Mouse (Mus musculus): ENCODE data around the gene Kazald1. TPM values are rescaled to one million over a fixed set of nuclear protein-coding genes. Genes with fewer than 3 reads are reported as not detected.
"Not testable (repeated sequence)": the region's sequence is repeated elsewhere in the genome, so short reads cannot be mapped to it uniquely, and the experiment has no call there.

The Kazald1 gene
- polyA plus RNA-seq, 1 experiment from 2014 or later = 9.8 TPM

DNA sequence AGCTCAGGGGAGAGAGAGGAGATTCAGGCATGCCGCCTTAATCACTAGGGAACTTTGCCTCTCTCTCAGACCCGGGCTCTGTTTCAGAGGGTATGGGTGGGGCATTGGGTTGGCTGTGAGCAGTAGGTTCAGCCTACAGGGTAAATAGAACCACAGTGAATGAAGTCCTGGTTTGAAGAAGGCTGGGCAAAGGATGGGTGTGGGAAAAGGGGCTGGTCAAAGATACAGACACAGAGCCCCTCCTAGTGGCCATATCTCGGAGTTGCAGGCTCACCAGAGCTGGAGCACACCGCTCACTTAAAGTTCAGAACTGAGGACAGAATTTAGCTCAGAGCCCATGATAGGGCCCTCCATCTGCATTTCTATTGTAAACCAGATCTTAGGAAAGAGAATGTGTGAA lies 43.3 kb upstream of the Kazald1 start:
- Histone ChIP-seq H3K9me3 (ENCODE audit: control insufficient read depth, low read length) (no peaks in the 10 kb centered on the region), H3K27ac (ENCODE audit: low read length) (no peak overlapping the region), H3K4me1 (replicated peaks; ENCODE audit: control insufficient read depth, insufficient read depth, low read length) (peaks cover 29% of the 10 kb centered on the region), H3K27me3 (ENCODE audit: control insufficient read depth, insufficient read depth, low read depth, low read length) (no peaks in the 10 kb centered on the region), H3K9ac (ENCODE audit: low read length) (no peak overlapping the region), H3K4me3 (ENCODE audit: low read length) (no peak overlapping the region), H3K4me2 (ENCODE audit: low read depth, low read length) (no peak overlapping the region), H3K36me3 (ENCODE audit: control insufficient read depth, insufficient read depth, low read length) (peaks cover 12% of the 10 kb centered on the region)
- ATAC-seq (ENCODE audit: low read depth) = peak; percentile 69
- 15% methylated on average over 4 of the region's 4 CpGs for WGBS

DNA sequence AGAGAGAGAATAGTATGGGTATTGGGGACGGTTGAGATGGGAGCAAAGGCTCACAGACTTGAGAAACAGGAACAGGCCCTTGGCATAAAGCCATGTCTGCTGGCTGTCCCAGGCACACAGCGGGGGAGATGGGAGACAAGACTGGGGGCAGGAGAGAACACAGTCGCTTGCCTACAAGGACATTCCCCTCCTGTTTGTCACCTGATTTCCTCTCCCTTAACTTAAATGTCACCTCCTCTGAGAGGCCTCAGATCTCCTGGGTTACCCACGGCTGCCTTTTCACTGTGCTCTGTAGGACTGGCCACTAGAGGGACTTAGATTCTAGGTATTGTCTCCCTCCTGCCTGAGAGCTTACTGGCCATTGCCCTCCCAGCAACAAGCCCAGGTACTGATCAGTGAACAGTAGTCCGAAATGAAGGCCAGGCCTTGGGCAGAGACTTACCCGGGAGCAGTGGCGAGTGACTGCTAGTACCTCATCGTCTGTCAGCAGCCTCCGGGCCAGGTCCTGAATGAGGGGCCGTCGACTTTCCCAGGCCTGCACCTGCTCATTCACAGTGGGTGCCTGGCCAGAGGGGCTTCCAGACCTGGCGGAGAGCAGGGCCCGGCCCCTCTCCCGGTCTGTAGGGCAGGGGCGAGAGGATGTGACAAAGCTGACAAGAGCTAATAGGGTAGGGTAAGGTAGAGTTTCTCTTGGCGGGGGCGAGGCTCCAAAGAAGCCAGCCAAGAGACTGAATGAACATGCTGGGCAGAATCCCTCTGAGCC lies 42.3 kb upstream of the Kazald1 start:
- Histone ChIP-seq H3K27me3 (ENCODE audit: control insufficient read depth, insufficient read depth, low read depth, low read length) (no peaks in the 10 kb centered on the region), H3K9ac (ENCODE audit: low read length) (0 out of 2 replicates have a peak overlapping the region, but pooled peaks have one; percentile 28), H3K4me1 (replicated peaks; ENCODE audit: control insufficient read depth, insufficient read depth, low read length) (peaks cover 28% of the 10 kb centered on the region), H3K36me3 (ENCODE audit: control insufficient read depth, insufficient read depth, low read length) (peaks cover 5% of the 10 kb centered on the region), H3K27ac (ENCODE audit: low read length) (peak overlapping the region; percentile 47), H3K4me3 (ENCODE audit: low read length) (no peak overlapping the region), H3K9me3 (ENCODE audit: control insufficient read depth, low read length) (no peaks in the 10 kb centered on the region), H3K4me2 (ENCODE audit: low read depth, low read length) (no peak overlapping the region)
- 47% methylated on average over 17 of the region's 17 CpGs for WGBS
- no peak for ATAC-seq (ENCODE audit: low read depth)

DNA sequence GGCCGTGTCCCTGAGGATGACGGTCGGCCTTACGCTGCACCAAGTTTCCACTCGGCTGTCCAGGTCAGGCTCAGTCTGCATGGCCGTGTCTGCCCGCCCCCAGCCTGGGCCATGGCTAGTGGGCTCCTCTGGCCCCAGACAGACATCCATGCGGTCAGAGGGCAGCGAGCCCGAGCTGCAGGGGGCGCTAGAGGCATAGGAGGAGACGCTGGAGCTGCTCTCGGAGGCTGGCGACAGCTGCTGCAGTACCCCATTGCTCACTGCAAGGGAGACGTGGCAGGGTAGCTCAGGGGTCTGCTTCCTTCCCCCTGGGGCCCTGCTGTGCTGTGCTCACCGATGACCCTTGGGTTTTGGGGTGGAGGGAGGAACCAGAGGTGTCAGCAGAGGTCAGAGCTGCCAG lies 38.2 kb upstream of the Kazald1 start:
- Histone ChIP-seq H3K4me1 (replicated peaks; ENCODE audit: control insufficient read depth, insufficient read depth, low read length) (peaks cover 8% of the 10 kb centered on the region), H3K36me3 (ENCODE audit: control insufficient read depth, insufficient read depth, low read length) (no peaks in the 10 kb centered on the region), H3K9me3 (ENCODE audit: control insufficient read depth, low read length) (no peaks in the 10 kb centered on the region), H3K9ac (ENCODE audit: low read length) (no peak overlapping the region), H3K27ac (ENCODE audit: low read length) (no peak overlapping the region), H3K4me2 (ENCODE audit: low read depth, low read length) (no peak overlapping the region), H3K27me3 (ENCODE audit: control insufficient read depth, insufficient read depth, low read depth, low read length) (peaks cover 17% of the 10 kb centered on the region), H3K4me3 (ENCODE audit: low read length) (no peak overlapping the region)
- ATAC-seq (ENCODE audit: low read depth) = peak; percentile 9; the same call in 1 of the 2 replicates
- WGBS = 35% methylated on average over 15 of the region's 16 CpGs

DNA sequence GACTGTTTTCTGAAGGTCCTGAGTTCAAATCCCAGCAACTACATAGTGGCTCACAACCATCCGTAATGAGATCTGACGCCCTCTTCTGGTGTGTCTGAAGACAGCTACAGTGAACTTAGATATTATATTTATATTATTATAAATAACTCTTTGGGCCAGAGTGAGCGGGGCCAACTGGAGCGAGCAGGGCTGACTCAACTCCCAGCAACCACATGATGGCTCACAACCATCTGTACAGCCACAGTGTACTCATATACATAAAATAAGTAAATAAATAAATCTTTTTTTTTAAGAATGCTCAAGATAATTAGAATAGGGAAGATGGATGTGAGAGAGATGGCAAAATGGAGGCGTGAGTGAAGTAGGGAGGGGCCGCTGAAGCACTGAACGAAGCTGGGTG lies 36.8 kb upstream of the Kazald1 start:
- not testable (repeated sequence) for H3K36me3 ChIP-seq (ENCODE audit: control insufficient read depth, insufficient read depth, low read length); H3K9me3 ChIP-seq (ENCODE audit: control insufficient read depth, low read length); ATAC-seq (ENCODE audit: low read depth); H3K27ac ChIP-seq (ENCODE audit: low read length); H3K4me1 ChIP-seq (replicated peaks; ENCODE audit: control insufficient read depth, insufficient read depth, low read length); H3K4me3 ChIP-seq (ENCODE audit: low read length); H3K4me2 ChIP-seq (ENCODE audit: low read depth, low read length); H3K9ac ChIP-seq (ENCODE audit: low read length)
- H3K27me3 ChIP-seq (ENCODE audit: control insufficient read depth, insufficient read depth, low read depth, low read length) = peaks cover 17% of the 10 kb centered on the region
- WGBS = 81% methylated on average over 7 of the region's 7 CpGs

DNA sequence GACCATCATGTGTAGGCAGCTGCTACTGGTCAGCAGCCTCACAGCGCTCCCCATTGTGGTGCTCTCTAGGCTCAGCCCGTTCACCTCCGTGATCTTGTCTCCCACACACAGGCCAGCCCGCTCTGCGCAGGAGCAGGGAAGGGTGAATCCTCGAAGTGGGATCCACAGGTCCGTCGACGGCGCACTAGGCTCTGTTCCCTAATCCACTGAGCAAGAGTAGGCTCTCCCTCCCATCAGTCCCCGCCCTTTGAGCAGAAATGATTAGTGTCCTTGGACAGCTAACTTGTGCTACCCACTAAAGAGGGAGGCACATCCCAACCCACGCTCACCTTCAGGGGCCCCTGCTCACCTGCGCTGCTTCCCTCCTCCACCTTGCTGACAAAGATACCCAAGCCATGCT lies 34.8 kb upstream of the Kazald1 start:
- Histone ChIP-seq H3K27ac (ENCODE audit: low read length) (no peak overlapping the region), H3K4me1 (replicated peaks; ENCODE audit: control insufficient read depth, insufficient read depth, low read length) (no peaks in the 10 kb centered on the region), H3K4me2 (ENCODE audit: low read depth, low read length) (no peak overlapping the region), H3K4me3 (ENCODE audit: low read length) (no peak overlapping the region), H3K36me3 (ENCODE audit: control insufficient read depth, insufficient read depth, low read length) (no peaks in the 10 kb centered on the region), H3K27me3 (ENCODE audit: control insufficient read depth, insufficient read depth, low read depth, low read length) (peaks cover 23% of the 10 kb centered on the region), H3K9me3 (ENCODE audit: control insufficient read depth, low read length) (no peaks in the 10 kb centered on the region), H3K9ac (ENCODE audit: low read length) (no peak overlapping the region)
- 31% methylated on average over 13 of the region's 13 CpGs for WGBS
- ATAC-seq (ENCODE audit: low read depth) = no peak

DNA sequence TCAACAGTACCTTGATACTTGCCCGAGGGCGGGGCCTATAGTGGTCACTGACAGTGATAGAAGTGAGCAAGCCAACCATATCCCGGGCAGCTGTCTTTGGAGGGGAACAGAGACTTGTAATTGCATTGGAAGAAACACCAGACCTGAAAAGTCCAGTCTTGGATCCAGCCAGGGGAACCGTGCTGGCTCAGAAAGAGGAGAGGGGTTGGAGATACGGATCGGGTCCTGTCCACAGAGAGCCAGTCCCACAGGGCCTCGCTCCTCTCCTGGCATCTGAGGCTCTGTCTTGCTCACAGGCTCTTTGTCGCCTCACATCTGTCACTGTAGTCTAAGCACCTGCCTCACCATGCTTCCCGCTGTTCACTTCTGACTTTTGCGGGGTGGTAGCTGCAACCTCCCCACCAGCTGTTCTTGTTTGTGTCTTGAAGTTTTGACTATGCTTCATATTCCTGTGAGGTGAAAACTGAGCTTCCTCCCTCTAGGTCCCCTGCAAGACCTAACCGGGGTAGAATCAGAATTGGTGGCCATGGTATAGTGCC lies 30.6 kb upstream of the Kazald1 start:
- H3K27ac ChIP-seq (ENCODE audit: low read length) = no peak overlapping the region
- H3K9me3 ChIP-seq (ENCODE audit: control insufficient read depth, low read length) = no peaks in the 10 kb centered on the region
- no peak overlapping the region for H3K4me2 ChIP-seq (ENCODE audit: low read depth, low read length)
- no peak for ATAC-seq (ENCODE audit: low read depth)
- 58% methylated on average over 11 of the region's 11 CpGs for WGBS
- no peak overlapping the region for H3K4me3 ChIP-seq (ENCODE audit: low read length)
- no peaks in the 10 kb centered on the region for H3K36me3 ChIP-seq (ENCODE audit: control insufficient read depth, insufficient read depth, low read length)
- peaks cover 20% of the 10 kb centered on the region for H3K4me1 ChIP-seq (replicated peaks; ENCODE audit: control insufficient read depth, insufficient read depth, low read length)
- no peak overlapping the region for H3K9ac ChIP-seq (ENCODE audit: low read length)
- H3K27me3 ChIP-seq (ENCODE audit: control insufficient read depth, insufficient read depth, low read depth, low read length) = peaks cover 29% of the 10 kb centered on the region

DNA sequence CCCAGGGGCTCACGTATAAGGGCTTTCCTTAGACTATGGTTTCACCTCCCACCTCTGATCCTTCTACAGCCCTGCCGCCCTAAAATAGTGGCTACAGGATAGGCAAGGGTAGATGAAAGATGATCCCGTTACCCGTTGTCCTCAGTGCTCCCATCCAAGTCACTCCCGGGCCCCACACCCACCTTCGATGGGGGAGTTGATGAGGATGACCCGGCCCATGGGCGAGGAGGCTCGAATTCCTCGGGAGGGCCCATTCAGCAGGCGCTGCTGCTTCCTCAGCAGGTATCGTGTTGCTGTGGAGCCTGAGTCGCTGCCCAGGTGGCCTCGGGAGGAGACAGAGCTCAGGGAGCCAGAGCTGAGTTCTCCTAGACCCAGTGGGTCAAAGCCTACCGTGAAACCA lies 29.8 kb upstream of the Kazald1 start:
- Histone ChIP-seq H3K27me3 (ENCODE audit: control insufficient read depth, insufficient read depth, low read depth, low read length) (peaks cover 22% of the 10 kb centered on the region), H3K4me3 (ENCODE audit: low read length) (no peak overlapping the region), H3K9me3 (ENCODE audit: control insufficient read depth, low read length) (no peaks in the 10 kb centered on the region), H3K4me1 (replicated peaks; ENCODE audit: control insufficient read depth, insufficient read depth, low read length) (peaks cover 20% of the 10 kb centered on the region), H3K36me3 (ENCODE audit: control insufficient read depth, insufficient read depth, low read length) (no peaks in the 10 kb centered on the region), H3K9ac (ENCODE audit: low read length) (no peak overlapping the region), H3K27ac (ENCODE audit: low read length) (no peak overlapping the region), H3K4me2 (ENCODE audit: low read depth, low read length) (no peak overlapping the region)
- WGBS = 34% methylated on average over 15 of the region's 15 CpGs
- no peak for ATAC-seq (ENCODE audit: low read depth)

DNA sequence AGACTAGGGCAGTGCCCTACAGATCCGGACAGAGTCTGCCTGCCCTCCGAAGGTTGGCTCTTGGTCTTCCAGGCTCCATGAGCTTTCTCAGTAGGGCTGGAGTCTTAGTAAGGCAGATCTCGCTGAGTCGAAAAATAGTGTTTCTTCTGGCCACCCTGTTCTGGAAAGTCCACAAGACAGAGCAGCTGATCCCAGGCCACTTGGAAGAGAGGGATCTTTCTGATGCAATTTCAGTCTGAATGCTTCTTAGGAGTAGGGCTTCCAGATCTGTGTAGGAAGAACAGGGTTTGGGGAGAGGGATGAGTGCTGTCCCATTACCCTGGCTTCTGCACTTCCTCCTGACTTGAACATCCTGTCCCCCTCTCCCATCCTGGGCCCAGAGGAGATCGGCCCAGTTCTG lies 29.4 kb upstream of the Kazald1 start, which contains the start of gene Pdzd7:
Gene Pdzd7, minus strand, starts transcription at position 67 of the 400 bp plus-strand sequence.
- no peaks in the 10 kb centered on the region for H3K9me3 ChIP-seq (ENCODE audit: control insufficient read depth, low read length)
- peak within 1 kb of the TSS; percentile 58 for H3K4me3 ChIP-seq (ENCODE audit: low read length)
- peaks cover 17% of the 10 kb centered on the region for H3K27me3 ChIP-seq (ENCODE audit: control insufficient read depth, insufficient read depth, low read depth, low read length)
- peak within 1 kb of the TSS; percentile 69 for H3K9ac ChIP-seq (ENCODE audit: low read length)
- no peaks in the 10 kb centered on the region for H3K36me3 ChIP-seq (ENCODE audit: control insufficient read depth, insufficient read depth, low read length)
- WGBS = 76% methylated on average over 5 of the region's 5 CpGs
- H3K27ac ChIP-seq (ENCODE audit: low read length) = no peak within 1 kb of the TSS
- ATAC-seq (ENCODE audit: low read depth) = no peak
- peaks cover 20% of the 10 kb centered on the region for H3K4me1 ChIP-seq (replicated peaks; ENCODE audit: control insufficient read depth, insufficient read depth, low read length)
- H3K4me2 ChIP-seq (ENCODE audit: low read depth, low read length) = peak within 1 kb of the TSS; percentile 79

DNA sequence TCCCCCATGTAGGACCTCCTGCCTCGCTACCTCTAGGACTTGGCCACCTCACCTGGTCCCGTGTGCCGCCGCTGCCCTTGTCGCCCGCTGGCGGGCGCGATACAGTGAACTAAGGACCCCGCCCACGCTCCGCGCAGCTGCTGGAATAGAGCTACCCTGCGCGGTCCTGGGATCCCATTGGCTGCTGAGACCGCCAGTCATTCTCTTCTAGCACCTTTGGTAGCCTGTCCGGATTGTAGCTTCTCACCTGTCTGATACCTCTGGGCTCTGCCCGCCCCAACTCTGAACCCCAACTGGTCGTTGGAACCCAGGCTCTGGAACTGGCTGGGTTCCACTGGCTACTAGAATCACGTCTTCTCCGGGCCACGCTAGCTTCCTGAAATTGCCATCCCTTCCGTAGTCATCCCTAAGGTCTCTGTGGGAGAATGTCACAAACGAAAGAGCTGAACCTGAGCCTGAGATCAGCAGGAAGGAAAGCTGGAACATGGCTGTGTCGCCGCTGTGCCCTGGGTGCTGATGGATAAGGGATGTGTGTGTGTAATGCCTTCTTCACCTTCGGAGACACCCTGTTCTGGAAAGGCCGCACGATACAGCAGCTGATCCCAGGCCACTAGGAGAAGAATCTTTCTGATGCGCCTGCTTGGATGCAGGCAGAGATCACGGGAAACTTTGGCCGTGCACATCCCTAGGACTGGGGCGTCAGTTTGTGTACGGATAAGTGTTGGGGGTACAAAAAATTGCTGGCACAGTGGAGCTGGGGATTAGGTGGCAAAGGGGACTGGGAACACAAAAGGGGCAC lies 28.3 kb upstream of the Kazald1 start:
- H3K9me3 ChIP-seq (ENCODE audit: control insufficient read depth, low read length) = no peaks in the 10 kb centered on the region
- ATAC-seq (ENCODE audit: low read depth) = peak; percentile 52
- peaks cover 20% of the 10 kb centered on the region for H3K4me1 ChIP-seq (replicated peaks; ENCODE audit: control insufficient read depth, insufficient read depth, low read length)
- H3K27ac ChIP-seq (ENCODE audit: low read length) = peak overlapping the region; percentile 94
- peak overlapping the region; percentile 79 for H3K4me2 ChIP-seq (ENCODE audit: low read depth, low read length)
- H3K27me3 ChIP-seq (ENCODE audit: control insufficient read depth, insufficient read depth, low read depth, low read length) = peaks cover 17% of the 10 kb centered on the region
- under 1% methylated on average over 34 of the region's 34 CpGs for WGBS
- peak overlapping the region; percentile 58 for H3K4me3 ChIP-seq (ENCODE audit: low read length)
- no peaks in the 10 kb centered on the region for H3K36me3 ChIP-seq (ENCODE audit: control insufficient read depth, insufficient read depth, low read length)
- peak overlapping the region; percentile 69 for H3K9ac ChIP-seq (ENCODE audit: low read length)
